Mouse (Mus musculus): ENCODE measurements at regions not wholly inside any gene's neighbourhood (a gene's known extent, or its start where the extent isn't known, plus 50 kb on each side); places are given as distances from the start of the nearest gene placed in this dataset.
"Not testable (repeated sequence)": the region's sequence is repeated elsewhere in the genome, so short reads cannot be mapped to it uniquely, and the experiment has no call there.

GRCm38 (mm10) chr9:104496220-104496619, 50.9 kb upstream of the Cpne4 start:
- DNase-seq = no peak

DNA sequence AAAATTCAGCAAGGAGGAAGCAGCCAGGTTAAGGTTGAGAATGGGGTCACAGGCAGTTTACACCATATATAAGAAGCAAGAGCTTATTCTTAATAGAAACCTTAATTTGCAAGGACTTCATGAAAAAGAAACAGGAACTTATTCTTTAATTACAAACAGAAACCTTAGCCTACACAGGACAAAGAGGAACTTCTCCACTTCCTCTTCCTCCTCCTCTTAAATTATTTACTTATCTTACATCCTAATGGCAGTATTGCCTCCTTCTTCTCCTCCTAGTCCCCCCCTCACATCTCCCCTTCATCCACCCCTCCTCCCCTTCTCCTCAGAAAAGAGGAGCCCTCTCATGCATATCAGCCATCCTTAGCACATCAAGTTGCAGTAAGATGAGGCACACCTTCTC, 56.4 kb upstream of the Cpne4 start:
- no peak for DNase-seq

- DNase-seq = no peak
These were observed 57.7 kb upstream of the Cpne4 start for GRCm38 (mm10) chr9:104489383-104489782.

DNA sequence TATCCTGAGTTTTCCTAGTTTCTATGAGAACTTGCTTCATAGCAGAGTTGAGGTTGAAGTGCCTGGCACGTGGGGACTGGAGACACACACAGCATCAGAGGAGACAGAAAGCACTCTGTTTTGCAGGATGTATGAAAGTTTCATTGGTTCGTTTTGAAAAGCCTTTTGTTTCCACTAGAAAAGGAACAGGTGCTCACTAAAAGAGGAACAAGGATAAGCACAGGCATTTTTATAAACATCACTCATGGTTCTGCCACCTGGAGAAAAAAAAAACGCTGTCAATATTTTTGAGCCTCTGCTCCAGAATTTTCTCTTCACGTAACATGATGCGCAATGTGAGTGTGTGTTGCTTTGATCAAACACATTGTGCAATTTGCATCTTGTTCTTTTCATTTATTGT, 64.6 kb upstream of the Cpne4 start:
- DNase-seq = no peak

DNA sequence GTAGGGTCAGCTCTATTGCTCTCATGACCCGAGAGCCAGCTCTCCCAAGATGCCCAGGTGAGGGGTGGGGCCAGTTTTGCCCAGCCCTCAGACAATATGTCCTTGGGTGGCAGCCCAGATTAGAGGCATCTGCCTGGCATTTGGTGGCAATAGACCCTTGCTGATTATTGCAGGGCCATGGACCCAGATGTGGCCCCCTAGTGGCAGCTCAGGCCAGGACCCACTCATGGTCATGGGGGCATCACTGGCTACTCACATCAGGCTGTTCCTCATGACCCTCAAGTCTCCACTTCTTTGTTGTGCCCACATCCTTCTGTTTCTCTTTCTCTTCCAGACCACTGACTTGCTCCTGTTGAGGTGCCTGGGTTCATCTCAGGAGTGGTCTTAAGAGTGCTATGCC, 66.4 kb upstream of the Cpne4 start:
- DNase-seq = no peak

- DNase-seq = peak; percentile 37
These were observed 72.3 kb upstream of the Cpne4 start for GRCm38 (mm10) chr9:104474831-104475230.

DNA sequence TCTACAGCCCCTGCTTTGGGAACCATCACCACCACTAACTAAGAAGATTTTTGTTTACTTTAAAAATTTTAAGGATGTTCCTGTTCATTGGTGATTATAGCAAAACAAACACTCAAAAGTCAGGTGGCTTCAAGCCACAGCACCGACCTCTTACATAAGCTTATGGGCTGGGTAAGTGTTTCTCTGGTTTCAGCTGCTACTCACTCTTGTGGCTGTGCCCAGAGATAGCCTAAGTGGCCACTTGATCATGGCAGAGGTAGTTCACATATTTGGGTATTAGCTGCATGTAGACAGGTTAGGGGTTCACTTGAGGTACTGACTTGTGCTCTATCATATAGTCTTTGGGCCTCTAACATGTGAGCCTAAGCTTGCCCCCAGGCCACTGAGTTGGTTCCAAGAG, 79.8 kb upstream of the Cpne4 start:
- DNase-seq = no peak

- DNase-seq = no peak
These were observed 83.4 kb upstream of the Cpne4 start for GRCm38 (mm10) chr9:104463701-104464100.

DNA sequence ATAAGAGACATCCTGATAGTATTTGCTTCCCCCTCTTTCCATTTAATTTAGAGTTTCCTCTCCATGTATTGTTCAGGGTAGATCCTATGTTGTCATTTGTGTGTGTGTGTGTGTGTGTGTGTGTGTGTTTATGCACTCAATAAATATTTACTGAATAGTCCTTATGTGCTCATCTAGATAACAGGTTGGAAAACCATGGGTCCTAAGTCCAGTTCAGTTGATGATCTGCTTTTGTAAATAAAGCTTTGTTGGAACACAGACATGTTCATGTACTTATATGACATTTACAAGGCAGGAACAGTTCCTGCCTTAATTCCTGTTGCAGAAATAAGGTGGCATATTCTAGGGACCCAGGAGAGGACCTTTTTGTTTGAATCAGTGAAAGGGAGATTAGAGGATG, 87.0 kb upstream of the Cpne4 start:
- DNase-seq = no peak

DNA sequence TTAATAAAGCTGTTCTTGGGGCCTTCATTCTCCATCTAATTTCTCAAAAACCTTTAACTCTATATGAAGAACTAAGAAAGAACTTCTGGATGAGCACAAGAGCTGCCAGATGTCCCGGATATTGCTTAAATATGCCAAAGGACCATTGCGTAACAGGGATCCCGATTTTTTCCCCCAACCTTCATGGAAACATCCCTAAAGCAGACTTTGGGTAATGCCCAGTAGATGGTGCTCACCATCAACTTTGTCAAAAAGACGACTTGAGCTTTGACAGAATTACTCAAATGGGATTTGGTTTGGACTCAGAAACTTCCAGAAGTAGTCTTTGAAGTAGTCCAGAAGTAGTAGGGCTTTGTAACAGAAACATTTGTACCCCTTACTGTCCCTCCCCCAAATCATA, 89.5 kb upstream of the Cpne4 start:
- DNase-seq = no peak

GRCm38 (mm10) chr9:104448577-104449165, 98.4 kb upstream of the Cpne4 start:
- DNase-seq = no peak

GRCm38 (mm10) chr9:104444906-104445305, 102.2 kb upstream of the Cpne4 start:
- no peak for DNase-seq

DNA sequence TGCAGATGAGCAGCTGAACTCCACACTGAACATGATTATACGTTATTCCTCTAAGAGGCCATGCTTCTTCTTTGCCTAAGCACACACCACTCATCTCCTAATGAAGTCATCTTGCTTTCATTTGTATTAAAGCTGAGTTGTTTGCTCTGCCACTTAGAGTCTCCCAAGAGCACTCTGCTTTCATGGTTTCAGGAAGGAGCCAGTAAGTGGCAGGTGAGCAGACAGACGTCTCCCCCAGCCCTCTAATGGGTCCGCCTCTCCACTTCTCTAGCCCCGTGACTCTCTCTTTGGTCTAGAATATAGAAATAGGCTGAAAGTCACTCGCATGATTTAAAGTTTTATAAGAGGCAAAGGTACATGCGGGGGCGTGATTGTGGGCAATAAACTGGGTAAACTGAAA, 103.8 kb upstream of the Cpne4 start:
- DNase-seq = no peak

DNA sequence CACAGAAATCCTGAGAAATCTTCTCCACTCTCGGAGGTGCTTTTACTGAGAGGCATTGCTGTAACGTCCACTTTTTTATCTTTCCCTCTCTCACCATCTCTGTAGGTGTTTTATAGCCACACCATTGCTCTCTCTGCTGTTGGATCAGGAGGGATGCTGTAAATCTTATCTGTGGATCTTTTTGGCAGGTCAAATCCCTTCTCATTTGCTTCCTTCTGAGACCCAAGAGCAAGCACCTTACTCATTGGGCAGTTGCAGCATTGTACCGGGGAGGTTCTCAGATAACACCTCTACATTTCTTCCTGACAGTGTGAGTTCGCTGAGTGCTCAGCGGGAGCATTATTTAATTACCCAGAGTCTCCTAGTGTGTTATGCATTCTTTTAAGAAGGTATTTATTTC, 75.5 kb upstream of the Acpp start:
- no peak for DNase-seq

GRCm38 (mm10) chr9:104410211-104410610, 72.7 kb upstream of the Acpp start:
- peak; percentile 7 for DNase-seq

DNA sequence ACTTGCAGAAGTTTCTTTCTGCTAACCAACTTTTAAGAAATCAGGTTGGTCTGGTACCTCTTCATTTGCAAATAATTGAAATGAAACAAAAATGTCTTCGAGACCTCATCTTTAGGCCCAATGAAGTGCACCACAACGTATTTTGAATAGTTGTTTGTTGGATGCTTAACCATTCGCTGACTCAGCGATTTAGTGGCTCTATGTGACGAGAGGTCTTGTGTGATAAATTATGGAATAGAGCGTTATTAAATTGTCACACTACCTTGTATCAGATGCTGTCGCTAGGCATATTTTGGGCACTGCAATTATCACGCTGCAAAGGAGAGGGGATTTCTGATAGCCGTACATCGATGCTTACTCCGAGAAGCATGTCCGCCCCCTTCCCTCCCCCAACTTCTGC, 71.8 kb upstream of the Acpp start:
- no peak for DNase-seq

- peak; percentile 9 for DNase-seq
These were observed 71.2 kb upstream of the Acpp start for GRCm38 (mm10) chr9:104408571-104409294.

DNA sequence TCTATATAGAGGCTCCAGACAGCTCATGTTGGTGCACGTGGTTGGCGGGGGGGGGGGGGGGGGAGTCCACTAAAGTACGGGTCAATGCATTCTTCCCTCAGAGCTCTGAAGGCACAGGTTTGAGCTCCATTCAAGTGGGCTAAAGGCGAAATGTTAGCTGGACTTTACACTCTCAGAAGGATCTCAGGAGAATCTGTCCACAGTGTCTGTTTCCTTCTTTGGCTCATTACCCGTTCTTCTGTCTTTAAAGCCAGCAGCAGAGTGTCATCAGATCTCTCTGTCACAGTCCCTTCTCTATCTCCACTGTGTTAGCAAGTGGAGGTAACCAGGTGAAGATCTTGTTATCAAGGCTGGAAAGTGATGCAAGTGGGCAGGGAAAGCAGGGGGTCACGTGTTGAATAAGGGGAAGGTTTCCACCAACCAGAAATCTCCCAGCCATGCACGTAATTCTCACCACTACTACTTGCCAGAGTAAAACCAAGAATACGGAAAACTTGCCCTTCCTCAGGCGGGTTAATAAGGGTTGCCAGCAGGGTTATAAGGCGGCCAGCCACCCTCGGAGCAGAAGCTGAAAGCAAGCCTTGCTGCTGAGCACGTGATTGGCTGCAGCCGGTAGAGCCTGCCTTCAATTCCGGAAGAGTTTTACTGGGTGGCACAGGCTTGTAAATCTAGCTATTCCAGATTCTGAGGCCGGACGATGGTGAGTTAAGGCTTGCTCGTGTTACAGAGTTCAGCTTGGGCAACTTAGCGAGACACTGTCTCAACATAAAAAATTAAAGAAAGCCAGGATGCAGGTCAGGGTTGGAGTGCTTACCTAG, 70.2 kb upstream of the Acpp start:
- peak; percentile 74 for DNase-seq

DNA sequence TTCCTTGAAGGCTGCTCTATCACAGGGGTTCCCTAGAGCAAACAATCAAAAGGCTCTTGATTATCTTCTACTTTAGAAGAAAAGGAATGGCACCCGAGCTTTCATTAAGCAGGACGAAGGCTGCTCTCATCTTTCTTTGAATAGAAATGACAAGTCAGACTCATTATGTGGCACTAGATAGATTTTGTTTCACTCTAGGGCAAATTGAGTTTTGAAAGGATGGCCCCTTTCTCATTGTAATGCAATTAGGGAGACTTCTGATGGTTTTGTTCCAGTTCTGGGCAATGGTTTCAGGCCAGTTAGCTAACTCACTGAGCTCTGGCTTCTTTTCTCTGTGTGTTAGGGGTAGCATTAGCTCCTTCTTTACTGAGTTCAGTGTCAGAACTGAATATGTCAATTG, 69.5 kb upstream of the Acpp start:
- no peak for DNase-seq

DNA sequence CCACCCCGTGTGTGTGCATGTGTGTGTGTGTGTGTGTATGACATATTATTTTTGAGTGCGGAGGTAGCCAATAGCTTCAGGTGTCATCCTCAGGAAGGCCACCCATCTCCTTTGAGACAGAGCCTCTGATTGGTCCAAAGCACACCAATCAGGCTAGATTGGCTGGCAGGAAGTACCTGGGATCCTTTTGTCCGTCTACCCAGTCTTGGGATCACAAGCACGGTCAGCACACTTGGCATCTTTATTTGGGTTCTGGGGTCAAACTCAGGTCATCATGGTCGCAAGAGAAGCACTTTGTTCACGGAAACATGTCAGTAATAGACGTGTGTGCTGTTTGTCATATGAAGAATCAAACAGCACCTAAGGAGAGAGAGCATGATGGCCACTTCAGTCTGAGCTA, 68.9 kb upstream of the Acpp start:
- DNase-seq = no peak

- no peak for DNase-seq
These were observed 66.3 kb upstream of the Acpp start for GRCm38 (mm10) chr9:104403863-104404262.

- no peak for DNase-seq
These were observed 64.1 kb upstream of the Acpp start for GRCm38 (mm10) chr9:104401673-104402072.

DNA sequence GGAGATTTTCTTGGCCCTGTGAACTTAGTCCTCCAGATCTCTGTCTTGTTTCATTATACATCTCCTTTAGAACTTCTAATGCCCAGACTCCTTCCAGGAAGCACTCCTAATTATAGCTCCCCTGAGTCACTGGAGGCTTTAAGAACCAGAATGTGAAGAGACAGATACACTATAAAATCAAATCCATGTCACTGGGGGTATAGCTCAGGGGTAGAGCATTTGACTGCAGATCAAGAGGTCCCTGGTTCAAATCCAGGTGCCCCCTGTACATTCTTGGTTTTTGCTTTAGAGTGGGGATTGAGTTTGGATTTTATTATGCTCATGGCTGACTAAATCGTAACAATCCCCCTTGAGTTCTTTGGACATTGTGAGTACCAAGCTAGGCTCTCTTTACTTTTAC, 62.4 kb upstream of the Acpp start:
- DNase-seq = no peak

DNA sequence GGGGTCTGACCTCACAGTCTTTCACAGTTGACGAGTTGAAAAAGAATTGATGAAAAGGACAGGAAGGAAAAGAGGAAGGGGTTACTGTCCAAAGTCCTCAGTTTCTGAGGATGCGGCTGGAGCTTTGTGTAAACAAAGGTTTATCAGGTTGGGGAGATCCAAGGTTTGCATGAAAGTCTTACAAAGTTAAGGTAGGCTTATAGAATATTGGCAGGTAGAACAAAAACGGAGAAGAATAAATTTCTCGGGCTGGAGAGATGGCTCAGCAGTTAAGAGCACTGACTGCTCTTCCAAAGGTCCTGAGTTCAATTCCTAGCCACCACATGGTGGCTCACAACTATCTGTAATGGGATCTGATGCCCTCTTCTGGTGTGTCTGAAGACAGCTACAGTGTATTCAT, 60.9 kb upstream of the Acpp start:
- not testable (repeated sequence) for DNase-seq
